22 mouse cellular contexts compared by ENCODE assay signal in the genomic region with DNA sequence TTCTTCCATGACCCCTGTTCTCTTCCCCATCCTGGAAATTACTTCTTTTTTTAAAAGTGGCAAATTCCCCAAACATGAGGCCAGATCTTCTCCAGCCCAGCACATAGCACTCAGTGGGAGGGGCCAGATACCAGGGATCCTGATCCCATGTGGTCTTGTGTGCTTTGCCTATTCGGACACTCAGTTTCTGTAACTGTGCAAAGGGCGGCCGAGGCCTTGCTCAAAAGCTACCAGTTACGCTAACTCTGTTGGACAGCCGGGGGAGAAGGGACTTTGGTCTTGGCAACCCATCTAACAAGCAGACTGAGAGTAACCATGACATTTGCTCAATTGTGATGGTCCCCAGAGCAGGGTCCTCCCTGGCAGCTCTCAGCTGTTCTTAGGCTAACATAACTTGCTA. TPM values are rescaled to one million over a fixed set of nuclear protein-coding genes. Genes with fewer than 3 reads are reported as not detected.
"Had no signal": no experiment of that assay in that cellular context is flagged by ENCODE, and none has a peak within 500 bp of the region (broad histone marks: within the 10 kb centered on the region; RNA-seq: fewer than 3 reads in every experiment).

No protein-coding gene starts in this region.

- DNase-seq: kidney, adult 18-20 months; kidney, adult 9 months; kidney, postnatal 14 days; kidney, postnatal 4 days; lung, embryonic 14.5 days; retina, postnatal 1 day; right cerebral cortex, postnatal 25 days; spleen, adult 18-20 months; thymus, adult 18-20 months; thymus, postnatal 36 days had no signal

- ATAC-seq: inflammation-experienced regulatory T-cells, adult 6 months; intestine, embryonic 16.5 days; lung, postnatal 0 days; midbrain, embryonic 13.5 days had no signal

- H3K4me1 ChIP-seq: midbrain, embryonic 13.5 days; neural tube, embryonic 12.5 days; neural tube, embryonic 15.5 days had no signal

- H3K9ac ChIP-seq: limb, embryonic 13.5 days; liver, embryonic 14.5 days; lung, embryonic 14.5 days; midbrain, embryonic 13.5 days; neural tube, embryonic 12.5 days; neural tube, embryonic 15.5 days had no signal

- H3K36me3 ChIP-seq: limb, embryonic 10.5 days; limb, embryonic 13.5 days; midbrain, embryonic 10.5 days; midbrain, embryonic 13.5 days; neural tube, embryonic 12.5 days; neural tube, embryonic 15.5 days had no signal

- H3K9me3 ChIP-seq: limb, embryonic 10.5 days; limb, embryonic 13.5 days; megakaryocyte, embryonic 14.5 days; midbrain, embryonic 10.5 days; midbrain, embryonic 13.5 days; neural tube, embryonic 12.5 days; neural tube, embryonic 15.5 days had no signal

- H3K4me3 ChIP-seq: limb, embryonic 10.5 days; limb, embryonic 13.5 days; megakaryocyte, embryonic 14.5 days; midbrain, embryonic 10.5 days; midbrain, embryonic 13.5 days; neural tube, embryonic 12.5 days; neural tube, embryonic 15.5 days had no signal

- H3K4me2 ChIP-seq: limb, embryonic 13.5 days; lung, embryonic 14.5 days; midbrain, embryonic 13.5 days; neural tube, embryonic 12.5 days; neural tube, embryonic 15.5 days had no signal

- H3K27me3 ChIP-seq: midbrain, embryonic 13.5 days; neural tube, embryonic 12.5 days; neural tube, embryonic 15.5 days had no signal

- H3K27ac ChIP-seq: limb, embryonic 10.5 days; limb, embryonic 13.5 days; liver, embryonic 14.5 days; macrophage; midbrain, embryonic 10.5 days; midbrain, embryonic 13.5 days; neural tube, embryonic 12.5 days; neural tube, embryonic 15.5 days had no signal

RNA-seq across cellular contexts. Expression of gene Frrs1l, which starts 24.8 kb away (rescaled TPM):
- polyA plus RNA-seq: inflammation-experienced regulatory T-cells, adult 6 months; macrophage had no signal
